Mouse (Mus musculus): Measurements from ENCODE around the gene Gdpd1. TPM values are rescaled to one million over a fixed set of nuclear protein-coding genes. Genes with fewer than 3 reads are reported as not detected.

Gdpd1 gene
- total RNA-seq (2014; rRNA removed) = 66.6 and 67.1 TPM in 2 replicates
- polyA plus RNA-seq (2015; fragmentation: Nextera tagmentation; extraction: Ambion mirVana) = 167 TPM in 2 replicates

DNA sequence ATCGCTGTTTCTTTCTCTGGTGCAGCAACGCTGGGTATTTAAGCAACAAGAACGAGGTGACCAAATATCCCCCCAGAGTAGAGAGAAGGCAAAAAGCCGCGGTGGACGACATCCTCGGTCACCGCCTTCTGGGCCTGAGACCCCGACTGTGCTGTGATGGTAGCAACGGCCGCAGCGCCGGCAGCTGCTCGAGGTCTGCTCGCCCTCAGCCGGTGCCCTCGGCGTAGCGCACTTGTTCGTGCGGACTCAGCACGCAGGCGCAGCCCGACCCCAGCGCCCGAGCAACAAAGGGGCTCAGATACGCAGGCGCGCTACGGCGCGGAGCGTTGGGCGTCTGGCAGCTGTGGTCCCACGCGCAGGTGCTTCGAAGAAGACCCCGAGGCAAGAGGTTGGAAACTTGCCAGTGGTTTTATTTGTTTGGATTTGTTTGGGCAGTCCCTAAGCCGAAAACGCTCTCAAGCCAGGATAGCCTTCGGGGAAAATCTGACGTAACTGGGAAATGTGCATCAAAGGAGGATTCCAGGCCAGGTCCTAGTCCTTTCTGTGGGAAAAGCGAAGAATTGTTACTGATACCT lies at the start of gene Gdpd1:
Gdpd1 (minus strand) TSS at position 197 of the 575 bp plus-strand sequence.
- peak within 1 kb of the TSS; percentile 52 for H3K4me2 ChIP-seq (ENCODE audit: low read depth, low read length, poor library complexity, severe bottlenecking)
- peak within 1 kb of the TSS; percentile 96 for H3K27ac ChIP-seq (ENCODE audit: low read depth, low read length)
- no peaks in the 10 kb centered on the region for H3K9me3 ChIP-seq (ENCODE audit: low read length)
- peak within 1 kb of the TSS; percentile 57 for H3K4me3 ChIP-seq (ENCODE audit: low read depth, low read length)
- H3K9ac ChIP-seq (replicated peaks; ENCODE audit: low read length, poor library complexity, severe bottlenecking) = peak within 1 kb of the TSS; percentile 93
- H3K4me1 ChIP-seq (ENCODE audit: insufficient read depth, low read length) = 0 out of 2 replicates have a peak, but pooled peaks cover 2% of the 10 kb centered on the region
- peaks cover 11% of the 10 kb centered on the region; the same call in 1 of the 2 replicates for H3K36me3 ChIP-seq (ENCODE audit: insufficient read depth, low read length)
- ATAC-seq (ENCODE audit: low FRiP score) = peak; percentile 96
- peak; percentile 97 for DNase-seq (ENCODE audit: low spot score)
- WGBS = under 1% methylated on average over 43 of the region's 43 CpGs
- TF ChIP-seq CTCF (IDR thresholded peaks at IDR 0.05) = peak; percentile 46
- no peaks in the 10 kb centered on the region for H3K27me3 ChIP-seq (ENCODE audit: insufficient read depth, low read length)

DNA sequence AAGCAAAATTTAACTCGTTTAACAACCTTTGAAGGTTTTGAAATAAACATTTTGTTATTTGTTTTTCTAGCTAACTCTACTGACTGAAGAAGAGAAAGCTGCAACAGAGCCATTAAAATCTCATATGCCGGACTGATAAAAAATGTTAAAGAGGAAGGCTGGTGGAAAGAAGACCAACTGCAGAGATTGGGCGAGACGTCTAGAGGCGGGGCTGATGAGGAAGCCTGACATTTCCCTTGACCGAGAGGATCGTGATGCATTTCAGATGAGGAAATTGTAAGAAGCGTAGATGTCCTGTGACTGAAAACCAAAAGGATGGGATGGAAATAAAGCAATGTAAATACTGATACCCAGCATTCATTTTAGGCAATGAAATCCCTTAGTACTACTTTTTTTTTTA lies 48.0 kb upstream of the Gdpd1 start:
- Histone ChIP-seq H3K9me3 (ENCODE audit: low read length) (no peaks in the 10 kb centered on the region), H3K27ac (ENCODE audit: low read depth, low read length) (no peak overlapping the region), H3K4me1 (ENCODE audit: insufficient read depth, low read length) (no peaks in the 10 kb centered on the region), H3K27me3 (ENCODE audit: insufficient read depth, low read length) (no peaks in the 10 kb centered on the region), H3K36me3 (ENCODE audit: insufficient read depth, low read length) (peaks cover 16% of the 10 kb centered on the region; the same call in 1 of the 2 replicates), H3K4me2 (ENCODE audit: low read depth, low read length, poor library complexity, severe bottlenecking) (no peak overlapping the region), H3K4me3 (ENCODE audit: low read depth, low read length) (no peak overlapping the region), H3K9ac (replicated peaks; ENCODE audit: low read length, poor library complexity, severe bottlenecking) (no peak overlapping the region)
- WGBS = 68% methylated on average over 8 of the region's 8 CpGs
- ATAC-seq (ENCODE audit: low FRiP score) (no peak), DNase-seq (ENCODE audit: low spot score) (no peak)
- TF ChIP-seq CTCF (IDR thresholded peaks at IDR 0.05) = no peak

DNA sequence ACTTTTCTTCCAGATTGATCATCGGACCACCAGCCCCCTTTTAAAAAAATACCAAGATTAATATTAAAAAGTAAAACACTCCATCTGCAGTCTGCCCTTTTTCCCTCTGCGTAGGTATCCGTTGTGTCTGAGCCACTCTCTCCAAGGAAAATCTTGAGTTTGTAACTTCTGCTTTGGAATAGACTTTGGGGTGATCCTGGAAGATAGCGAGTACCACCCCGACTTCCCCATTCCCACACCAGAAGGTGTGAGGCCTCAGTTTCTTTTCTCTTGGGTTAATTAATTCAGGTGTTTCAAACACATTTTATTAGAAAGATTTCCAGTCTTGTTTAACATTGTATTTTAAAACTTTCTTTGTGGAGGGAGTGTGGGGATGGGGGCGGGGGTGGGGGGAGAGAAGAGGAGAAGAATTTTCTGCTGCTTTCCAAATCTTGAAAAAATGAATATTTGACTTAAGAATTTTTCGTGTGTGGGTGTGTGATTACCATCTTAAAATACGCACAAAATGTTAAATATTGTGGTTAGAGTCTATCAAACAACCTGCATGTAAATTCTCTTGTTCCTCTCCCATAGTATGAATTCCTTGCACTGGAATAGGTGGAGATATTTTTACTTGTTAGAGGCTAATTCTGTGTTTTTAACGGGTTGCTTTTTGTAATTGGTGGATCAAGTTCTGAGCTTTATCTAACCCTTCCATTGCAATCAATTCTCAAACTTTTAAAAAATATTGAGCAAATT lies 36.5 kb upstream of the Gdpd1 start:
- peak overlapping the region; percentile 80 for H3K4me2 ChIP-seq (ENCODE audit: low read depth, low read length, poor library complexity, severe bottlenecking)
- H3K4me1 ChIP-seq (ENCODE audit: insufficient read depth, low read length) = peaks cover 3% of the 10 kb centered on the region; the same call in 1 of the 2 replicates
- no peak for TF ChIP-seq CTCF (IDR thresholded peaks at IDR 0.05)
- peak overlapping the region; percentile 92 for H3K9ac ChIP-seq (replicated peaks; ENCODE audit: low read length, poor library complexity, severe bottlenecking)
- H3K36me3 ChIP-seq (ENCODE audit: insufficient read depth, low read length) = no peaks in the 10 kb centered on the region
- ATAC-seq (ENCODE audit: low FRiP score) (no peak), DNase-seq (ENCODE audit: low spot score) (no peak)
- no peaks in the 10 kb centered on the region for H3K27me3 ChIP-seq (ENCODE audit: insufficient read depth, low read length)
- peak overlapping the region; percentile 87 for H3K27ac ChIP-seq (ENCODE audit: low read depth, low read length)
- WGBS = 4% methylated on average over 9 of the region's 9 CpGs
- H3K9me3 ChIP-seq (ENCODE audit: low read length) = no peaks in the 10 kb centered on the region
- H3K4me3 ChIP-seq (ENCODE audit: low read depth, low read length) = peak overlapping the region; percentile 92

DNA sequence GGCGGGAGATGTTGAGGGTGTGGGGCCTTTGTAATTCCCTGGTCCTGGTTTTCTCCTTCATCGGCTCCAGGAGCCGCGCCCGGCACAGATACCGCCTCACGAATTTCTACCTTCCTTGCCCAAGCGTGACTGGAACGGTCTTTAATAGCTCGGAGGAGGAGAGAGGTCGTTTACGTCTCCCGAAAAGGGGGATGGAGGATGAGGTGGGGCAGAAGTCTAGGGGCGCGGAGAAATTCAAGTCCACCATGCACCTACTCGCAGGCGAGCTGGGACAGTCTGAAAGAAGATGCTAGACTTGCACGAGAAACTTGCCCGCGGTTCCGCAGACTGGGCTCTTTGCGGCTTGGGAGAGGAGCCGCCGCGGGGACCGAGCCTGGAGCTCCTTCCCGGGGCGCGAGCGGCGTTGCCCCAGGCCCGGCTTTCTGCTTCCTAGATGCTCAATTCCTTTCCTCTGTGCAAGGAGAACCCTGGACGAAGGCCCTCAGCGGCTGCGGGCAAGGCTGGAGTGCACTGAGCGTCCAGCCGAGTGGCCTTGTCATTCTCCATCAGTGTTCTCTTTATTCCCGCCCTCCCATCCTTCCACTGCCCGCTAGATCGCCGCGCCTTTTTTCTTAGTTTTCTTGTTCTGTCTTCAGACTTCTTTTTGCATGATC lies 35.8 kb upstream of the Gdpd1 start:
- TF ChIP-seq CTCF (IDR thresholded peaks at IDR 0.05) = no peak
- peak; percentile 54 for DNase-seq (ENCODE audit: low spot score)
- peaks cover 3% of the 10 kb centered on the region; the same call in 1 of the 2 replicates for H3K4me1 ChIP-seq (ENCODE audit: insufficient read depth, low read length)
- WGBS = under 1% methylated on average over 42 of the region's 42 CpGs
- H3K4me3 ChIP-seq (ENCODE audit: low read depth, low read length) = peak overlapping the region; percentile 92
- peak overlapping the region; percentile 80 for H3K4me2 ChIP-seq (ENCODE audit: low read depth, low read length, poor library complexity, severe bottlenecking)
- ATAC-seq (ENCODE audit: low FRiP score) = no peak; the same call in 1 of the 2 replicates
- H3K36me3 ChIP-seq (ENCODE audit: insufficient read depth, low read length) = no peaks in the 10 kb centered on the region
- no peaks in the 10 kb centered on the region for H3K27me3 ChIP-seq (ENCODE audit: insufficient read depth, low read length)
- peak overlapping the region; percentile 92 for H3K9ac ChIP-seq (replicated peaks; ENCODE audit: low read length, poor library complexity, severe bottlenecking)
- H3K9me3 ChIP-seq (ENCODE audit: low read length) = no peaks in the 10 kb centered on the region
- H3K27ac ChIP-seq (ENCODE audit: low read depth, low read length) = peak overlapping the region; percentile 87

DNA sequence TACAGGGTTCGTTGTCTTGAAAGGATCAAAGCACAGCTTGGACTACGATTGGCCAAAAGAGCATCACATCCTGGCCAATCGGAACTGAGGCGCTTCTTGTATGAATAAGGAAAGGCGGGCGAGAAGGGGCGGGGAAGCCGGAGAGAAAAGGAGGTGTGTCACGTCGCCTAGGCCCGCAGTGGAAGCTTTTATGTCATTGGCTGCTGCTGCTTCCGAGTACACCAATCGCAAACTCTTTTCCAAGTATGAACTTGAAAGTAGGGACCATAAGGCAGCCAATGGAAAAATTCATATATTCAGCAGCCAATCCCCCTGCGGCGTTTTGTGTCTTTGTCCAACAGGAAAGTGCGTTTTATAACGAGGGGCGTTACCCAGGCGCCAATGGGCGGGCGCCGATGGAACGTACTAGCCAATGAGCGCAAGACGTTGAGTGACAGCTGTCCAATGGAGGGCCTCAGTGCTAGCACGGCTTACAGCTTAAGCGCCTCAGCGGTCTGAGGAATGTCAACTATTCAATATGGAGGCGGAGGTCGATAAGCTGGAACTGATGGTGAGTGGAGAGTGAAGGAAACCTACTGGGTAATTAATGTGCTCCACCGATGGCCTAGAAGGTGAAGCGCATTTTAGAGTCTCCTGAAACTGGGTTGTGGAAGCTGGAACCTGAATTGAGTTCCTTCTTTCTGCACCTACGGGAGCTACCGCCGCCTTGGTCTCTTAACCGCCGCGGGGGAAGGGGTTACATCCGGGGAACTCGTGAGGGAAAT lies 35.1 kb upstream of the Gdpd1 start, which contains the start of gene Ska2:
Ska2 (plus strand) TSS at position 480 of the 764 bp plus-strand sequence.
- TF ChIP-seq CTCF (IDR thresholded peaks at IDR 0.05) = no peak
- peak within 1 kb of the TSS; percentile 92 for H3K4me3 ChIP-seq (ENCODE audit: low read depth, low read length)
- H3K4me1 ChIP-seq (ENCODE audit: insufficient read depth, low read length) = peaks cover 3% of the 10 kb centered on the region; the same call in 1 of the 2 replicates
- H3K27me3 ChIP-seq (ENCODE audit: insufficient read depth, low read length) = no peaks in the 10 kb centered on the region
- WGBS = under 1% methylated on average over 40 of the region's 40 CpGs
- peak within 1 kb of the TSS; percentile 87 for H3K27ac ChIP-seq (ENCODE audit: low read depth, low read length)
- H3K36me3 ChIP-seq (ENCODE audit: insufficient read depth, low read length) = no peaks in the 10 kb centered on the region
- ATAC-seq (ENCODE audit: low FRiP score) (peak; percentile 99), DNase-seq (ENCODE audit: low spot score) (peak; percentile 100)
- peak within 1 kb of the TSS; percentile 92 for H3K9ac ChIP-seq (replicated peaks; ENCODE audit: low read length, poor library complexity, severe bottlenecking)
- H3K4me2 ChIP-seq (ENCODE audit: low read depth, low read length, poor library complexity, severe bottlenecking) = peak within 1 kb of the TSS; percentile 80
- no peaks in the 10 kb centered on the region for H3K9me3 ChIP-seq (ENCODE audit: low read length)

Data from midbrain, postnatal 0 days (tissue).